Mouse (Mus musculus) heart, adult 2 months (tissue): ENCODE measurements around the gene Clstn2. TPM values are rescaled to one million over a fixed set of nuclear protein-coding genes. Genes with fewer than 3 reads are reported as not detected.

ENCODE experiments used
- DNase-seq, 2 experiments: peaks; one replicate each; pipeline ENCODE4 v3.0.0; 2021
- H3K27ac ChIP-seq: fragments of 200-600 bp; 2 replicates; pipeline ENCODE4 v1.8.1; 2022
- H3K27me3 ChIP-seq: fragments of 200-500 bp; 2 replicates; pipeline ENCODE4 v1.6.1; 2012; ENCODE audit warnings: mild to moderate bottlenecking, low read length, inconsistent platforms, mixed read lengths; ENCODE audit not compliant: control insufficient read depth, insufficient read depth
- H3K36me3 ChIP-seq: fragments of 200-500 bp; 2 replicates; pipeline ENCODE4 v1.6.1; 2012; ENCODE audit warnings: low read length, inconsistent platforms; ENCODE audit not compliant: control insufficient read depth, insufficient read depth
- H3K4me1 ChIP-seq: fragments of 200-500 bp; 2 replicates; pipeline ENCODE4 v1.6.1; 2011; ENCODE audit warnings: low read length; ENCODE audit not compliant: control insufficient read depth, insufficient read depth
- H3K4me3 ChIP-seq: fragments of 200-600 bp; 2 replicates; pipeline ENCODE4 v1.8.1; 2022
- H3K79me2 ChIP-seq: fragments of 200-500 bp; replicated peaks from 2 replicates; pipeline ENCODE4 v1.6.1; 2012; ENCODE audit warnings: mild to moderate bottlenecking, inconsistent platforms, low read length, moderate library complexity, mixed read lengths; ENCODE audit not compliant: control insufficient read depth, insufficient read depth
- H3K9ac ChIP-seq: fragments of 200-500 bp; 2 replicates; pipeline ENCODE4 v1.6.1; 2012; ENCODE audit warnings: low read depth, mild to moderate bottlenecking, control low read depth, inconsistent platforms, low read length, mixed read lengths
- CTCF ChIP-seq: fragments of 200-600 bp; IDR thresholded peaks from 2 replicates; pipeline ENCODE4 v1.8.1; 2022; ENCODE audit warnings: antibody characterized with exemption, mild to moderate bottlenecking, moderate library complexity
- EP300 ChIP-seq: fragments of 200-500 bp; IDR thresholded peaks from 2 replicates; pipeline ENCODE4 v1.6.1; 2011; ENCODE audit warnings: low read depth, low read length, control low read depth; ENCODE audit not compliant: insufficient read depth
- POLR2A ChIP-seq: fragments of 200-500 bp; IDR thresholded peaks from 2 replicates; pipeline ENCODE4 v1.6.1; 2011; ENCODE audit warnings: mild to moderate bottlenecking, low read depth, low read length, control low read depth; ENCODE audit not compliant: insufficient read depth
- WGBS: fragments of 180-500 bp; shearing (Covaris S2); methylation state at CpG from one replicate; pipeline ENCODE4 v1.1.7; 2018; 5-methylcytosine and 5-hydroxymethylcytosine counted together
- intact Hi-C: fragments of 180-260 bp; cut with DNase I; formaldehyde crosslinking; loops from one replicate; pipeline ENCODE4 v1.15.1; 2025
- polyA plus RNA-seq: library from polyadenylated mRNA; depleted of rRNA; stranded (reverse); fragments of >200 nt; gene quantifications from 2 replicates; pipeline ENCODE4 v1.2.3, GENCODE M21; 2012
- total RNA-seq, 2 experiments: library from RNA; stranded (reverse); gene quantifications; 2 replicates each; pipeline ENCODE4 v1.2.3; 2021

Clstn2 gene
- total and polyA plus RNA-seq, 3 experiments, result 0.29 to 0.39 (median 0.37) TPM

DNA sequence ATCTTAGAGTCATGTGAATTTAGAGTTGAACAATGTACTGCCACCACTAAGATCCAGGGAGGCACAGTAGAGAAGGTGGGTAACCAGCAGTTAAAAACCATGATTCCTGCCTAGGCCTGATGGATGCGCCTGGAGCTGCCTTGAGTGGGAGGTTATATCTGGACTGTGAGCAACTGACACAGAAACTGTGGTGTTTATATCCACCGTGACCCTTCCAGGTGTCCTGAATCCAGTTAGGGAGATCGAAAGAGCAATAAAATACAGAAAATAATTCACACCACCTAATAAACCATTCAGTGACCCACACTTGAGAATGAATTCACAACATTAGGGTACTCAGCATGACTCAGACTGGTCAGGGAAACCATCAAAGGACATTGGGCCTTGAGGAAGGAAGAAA is 141.6 kb downstream of the Clstn2 start:
- WGBS, result 84% methylated on average over 3 of the region's 3 CpGs
- no peaks in the 10 kb centered on the region for H3K36me3 ChIP-seq
- no peak overlapping the region for H3K9ac ChIP-seq
- DNase-seq, result no peak
- H3K79me2 ChIP-seq, result no peaks in the 10 kb centered on the region
- no peak for TF ChIP-seq CTCF
- no peak overlapping the region for H3K4me3 ChIP-seq
- intact Hi-C loops, result no loop called here
- no peaks in the 10 kb centered on the region for H3K27me3 ChIP-seq
- H3K4me1 ChIP-seq, result no peaks in the 10 kb centered on the region
- no peak overlapping the region for H3K27ac ChIP-seq

- H3K4me3 ChIP-seq, result no peak overlapping the region
- no peaks in the 10 kb centered on the region for H3K27me3 ChIP-seq
- H3K9ac ChIP-seq, result no peak overlapping the region
- 82% methylated on average over 3 of the region's 3 CpGs for WGBS
- no peaks in the 10 kb centered on the region for H3K4me1 ChIP-seq
- DNase-seq, result no peak
- intact Hi-C loops, result no loop called here
- no peak for TF ChIP-seq POLR2A
- TF ChIP-seq CTCF, result no peak
- TF ChIP-seq EP300, result no peak
- no peaks in the 10 kb centered on the region for H3K79me2 ChIP-seq
- no peaks in the 10 kb centered on the region for H3K36me3 ChIP-seq
- no peak overlapping the region for H3K27ac ChIP-seq
Observed at GRCm38 (mm10) chr9:97883336-97883735, 149.6 kb downstream of the Clstn2 start.

DNA sequence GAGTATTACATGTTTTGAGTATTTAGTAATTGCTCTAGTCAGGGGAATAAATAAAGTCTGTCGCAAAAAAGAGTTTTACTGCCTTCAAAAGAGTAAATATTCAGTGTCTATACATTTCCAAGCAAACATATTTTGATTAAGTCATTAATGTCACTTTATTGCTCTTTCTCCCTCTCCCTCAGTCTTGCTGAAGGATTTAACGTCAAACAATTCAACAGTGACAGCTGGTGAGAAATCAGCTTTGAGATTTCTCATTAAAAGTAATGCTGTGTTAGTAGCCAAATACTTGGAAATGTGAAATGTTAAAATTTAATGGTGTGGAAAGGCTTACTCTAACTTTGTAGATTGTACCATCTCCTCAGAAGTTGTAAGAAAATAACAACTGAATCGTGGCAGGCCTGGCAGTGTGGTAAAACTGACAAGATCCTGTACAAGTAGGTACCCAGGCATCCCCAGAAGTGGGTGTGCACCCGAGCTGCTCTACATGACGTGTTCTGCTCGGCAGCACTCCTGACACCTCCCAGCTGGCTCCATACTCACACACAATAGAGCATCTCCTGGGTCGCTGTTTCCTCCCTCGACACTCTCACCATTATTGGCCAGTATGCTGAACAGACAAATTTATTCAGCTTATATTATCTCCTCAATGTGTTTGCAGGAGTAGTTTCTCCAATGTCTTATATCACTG is 165.8 kb downstream of the Clstn2 start:
- H3K27ac ChIP-seq, result no peak overlapping the region
- H3K4me3 ChIP-seq, result no peak overlapping the region
- no peaks in the 10 kb centered on the region for H3K27me3 ChIP-seq
- no peak for DNase-seq
- no peak overlapping the region for H3K9ac ChIP-seq
- H3K79me2 ChIP-seq, result no peaks in the 10 kb centered on the region
- no peaks in the 10 kb centered on the region for H3K4me1 ChIP-seq
- intact Hi-C loops, result no loop called here
- TF ChIP-seq EP300, result no peak
- TF ChIP-seq POLR2A, result no peak
- no peak for TF ChIP-seq CTCF
- WGBS, result 59% methylated on average over 8 of the region's 8 CpGs
- H3K36me3 ChIP-seq, result no peaks in the 10 kb centered on the region

DNA sequence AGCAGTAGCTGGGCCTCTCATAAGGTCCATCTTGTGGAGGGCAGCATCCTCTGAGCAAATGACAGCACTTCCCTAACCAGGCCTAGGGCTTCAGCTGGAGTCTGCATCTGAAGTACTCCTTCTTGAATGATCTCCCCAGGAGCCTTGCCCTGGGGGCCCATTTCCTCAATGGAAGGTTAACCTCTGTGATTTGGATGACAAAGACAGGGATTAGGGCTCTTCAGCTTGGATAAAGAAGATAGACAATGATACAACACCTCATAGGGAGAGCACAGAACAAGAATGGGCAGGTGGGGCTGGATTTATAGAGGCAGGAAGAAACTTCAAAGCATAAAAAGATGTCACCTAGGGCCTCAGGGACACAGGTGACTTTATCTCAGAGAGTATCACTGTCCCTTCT is 180.1 kb downstream of the Clstn2 start:
- no peak for DNase-seq
- intact Hi-C loops, result no loop called here
- Histone ChIP-seq H3K4me1 (no peaks in the 10 kb centered on the region), H3K27ac (no peak overlapping the region), H3K9ac (no peak overlapping the region), H3K4me3 (no peak overlapping the region), H3K36me3 (no peaks in the 10 kb centered on the region), H3K27me3 (no peaks in the 10 kb centered on the region; the same call in 1 of the 2 replicates), H3K79me2 (no peaks in the 10 kb centered on the region)
- TF ChIP-seq POLR2A (no peak), EP300 (no peak), CTCF (no peak)

DNA sequence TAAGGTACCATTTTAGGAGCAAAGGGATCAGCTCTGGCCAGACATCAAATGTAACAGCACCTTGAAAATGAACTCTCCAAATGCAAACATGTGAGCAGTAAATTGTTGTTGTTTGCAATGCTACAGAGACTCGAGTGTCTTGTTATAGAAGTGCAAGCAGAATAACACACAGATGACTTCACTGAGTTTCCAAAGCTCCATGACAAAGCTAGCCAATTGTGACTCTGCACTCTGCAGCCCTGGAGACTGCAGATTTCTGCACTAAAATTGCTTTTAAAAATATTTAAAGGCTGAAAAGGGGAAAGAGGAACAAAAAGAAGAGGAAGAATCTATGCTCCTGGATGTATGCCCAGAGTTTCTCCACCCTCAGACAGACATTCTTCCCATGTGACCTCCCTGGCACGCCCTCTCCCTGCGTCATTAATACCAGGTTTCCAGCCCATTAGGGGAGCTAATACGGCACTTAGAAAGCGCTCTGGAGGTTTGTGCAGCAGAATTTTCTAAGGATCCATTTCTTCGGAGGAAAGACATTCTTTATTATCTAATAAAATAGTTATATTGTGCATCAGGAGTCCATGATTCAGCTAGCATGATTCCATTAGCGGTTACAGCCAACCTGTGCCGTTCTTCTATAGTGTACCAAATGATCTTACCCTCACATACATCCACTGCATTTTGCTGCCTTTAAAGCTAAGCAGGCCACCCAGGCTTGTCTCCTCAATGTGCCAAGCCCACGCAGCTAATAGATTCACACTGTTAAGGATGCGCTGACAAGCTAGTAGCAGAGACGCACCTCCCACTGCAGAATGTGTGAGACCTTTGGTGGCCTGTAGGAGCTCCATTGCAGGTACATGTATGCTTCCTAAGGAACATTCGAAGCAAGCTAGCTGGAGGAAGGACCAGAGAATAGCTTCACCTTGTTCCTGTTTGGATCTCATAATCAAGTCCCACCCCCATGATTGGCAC is 184.8 kb downstream of the Clstn2 start:
- TF ChIP-seq EP300, result no peak
- TF ChIP-seq POLR2A, result no peak
- TF ChIP-seq CTCF, result no peak
- peak in 1 of 2 experiments; percentile 5 for DNase-seq
- 66% methylated on average over 12 of the region's 12 CpGs for WGBS
- no peaks in the 10 kb centered on the region for H3K79me2 ChIP-seq
- no peaks in the 10 kb centered on the region; the same call in 1 of the 2 replicates for H3K27me3 ChIP-seq
- H3K9ac ChIP-seq, result no peak overlapping the region
- no peaks in the 10 kb centered on the region for H3K36me3 ChIP-seq
- no peaks in the 10 kb centered on the region for H3K4me1 ChIP-seq
- intact Hi-C loops, result no loop called here
- no peak overlapping the region for H3K27ac ChIP-seq
- H3K4me3 ChIP-seq, result no peak overlapping the region

GRCm38 (mm10) chr9:97842054-97842453 is 190.9 kb downstream of the Clstn2 start:
- TF ChIP-seq CTCF (no peak), EP300 (no peak), POLR2A (no peak)
- WGBS, result 21% methylated on average over 7 of the region's 7 CpGs
- no peaks in the 10 kb centered on the region for H3K4me1 ChIP-seq

More at GRCm38 (mm10) chr9:97842054-97842453, 190.9 kb downstream of the Clstn2 start:
- no peak for DNase-seq
- H3K27me3 ChIP-seq, result no peaks in the 10 kb centered on the region
- H3K27ac ChIP-seq, result no peak overlapping the region
- no peaks in the 10 kb centered on the region for H3K36me3 ChIP-seq
- H3K4me3 ChIP-seq, result no peak overlapping the region
- intact Hi-C loops, result no loop called here
- H3K9ac ChIP-seq, result no peak overlapping the region
- H3K79me2 ChIP-seq, result no peaks in the 10 kb centered on the region
